Mouse (Mus musculus): ENCODE data around the gene Gm19426.

DNA sequence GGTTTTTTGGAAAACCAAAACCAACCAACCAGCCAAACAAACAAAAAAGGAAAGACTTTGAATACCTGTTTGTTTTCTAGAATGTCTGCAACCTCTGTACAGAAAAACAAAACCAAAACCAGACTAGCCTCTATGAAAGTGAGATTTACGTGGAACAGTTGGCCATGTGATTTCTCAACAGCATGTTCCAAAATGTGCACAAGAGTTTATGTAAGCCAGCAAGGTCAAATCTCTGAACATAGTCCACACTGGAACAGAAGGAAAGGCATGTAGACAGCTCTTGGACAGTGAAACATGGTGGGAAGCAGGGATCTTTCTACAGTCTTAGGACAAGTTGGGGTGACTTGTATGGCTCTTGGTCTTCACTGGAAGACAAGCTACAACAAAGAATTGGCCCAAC, 18.4 kb upstream of the Gm19426 start:
- TF ChIP-seq CHD2 (IDR thresholded peaks at IDR 0.05; ENCODE audit: low read depth, low read length) (no peak), ZC3H11A (IDR thresholded peaks at IDR 0.05; ENCODE audit: borderline replicate concordance, low read depth, low read length) (no peak)

All from ES-E14 (cell line).